Mouse (Mus musculus): ENCODE data around the gene Aldh1l1.

- TF ChIP-seq MAFK (IDR thresholded peaks at IDR 0.05; ENCODE audit: borderline replicate concordance, low read depth, low read length) (no peak), NELFE (IDR thresholded peaks at IDR 0.05; ENCODE audit: low read depth, low read length) (no peak), CTCF (IDR thresholded peaks at IDR 0.05 in 2 of 3, conservative IDR thresholded peaks at IDR 0.05 in 1 of 3; ENCODE audit: control insufficient read depth in 1 of 3, insufficient read depth in 1 of 3, low read depth in 2 of 3, low read length in 3 of 3, poor library complexity in 1 of 3, severe bottlenecking in 1 of 3) (no peak), SIN3A (IDR thresholded peaks at IDR 0.05; ENCODE audit: low read length) (no peak), EP300 (IDR thresholded peaks at IDR 0.05; ENCODE audit: low read depth in 1 of 2, low read length in 2 of 2) (no peak)
These were observed 46.5 kb downstream of the Aldh1l1 start for GRCm38 (mm10) chr6:90532575-90533190.
